Mouse (Mus musculus) layer of hippocampus, adult 2 months (tissue): ENCODE results near the gene Aacs. TPM values are rescaled to one million over a fixed set of nuclear protein-coding genes. Genes with fewer than 3 reads are reported as not detected.

ENCODE experiments used
- DNase-seq, 2 experiments: peaks; one replicate each; pipeline ENCODE4 v3.0.0; 2022; ENCODE audit warnings: low spot score in 2 of 2
- H3K27ac ChIP-seq: fragments of 200-600 bp; 2 replicates; pipeline ENCODE4 v1.8.1; 2022
- H3K4me3 ChIP-seq: fragments of 200-600 bp; 2 replicates; pipeline ENCODE4 v1.8.1; 2022; ENCODE audit warnings: mild to moderate bottlenecking
- CTCF ChIP-seq: fragments of 200-600 bp; conservative IDR thresholded peaks from 2 replicates; pipeline ENCODE4 v1.8.1; 2022; ENCODE audit warnings: antibody characterized with exemption, mild to moderate bottlenecking, moderate library complexity
- microRNA-seq, 2 experiments: library from miRNA; unstranded; fragments of <30 nt; microRNA quantifications; one replicate each; pipeline ENCODE4 v1.2.0; 2021
- total RNA-seq, 2 experiments: library from RNA; stranded (reverse); gene quantifications; 2 replicates each; pipeline ENCODE4 v1.2.3; 2021

Aacs gene
- total RNA-seq, 2 experiments from 2014 or later, result 48.1 to 55.5 TPM

DNA sequence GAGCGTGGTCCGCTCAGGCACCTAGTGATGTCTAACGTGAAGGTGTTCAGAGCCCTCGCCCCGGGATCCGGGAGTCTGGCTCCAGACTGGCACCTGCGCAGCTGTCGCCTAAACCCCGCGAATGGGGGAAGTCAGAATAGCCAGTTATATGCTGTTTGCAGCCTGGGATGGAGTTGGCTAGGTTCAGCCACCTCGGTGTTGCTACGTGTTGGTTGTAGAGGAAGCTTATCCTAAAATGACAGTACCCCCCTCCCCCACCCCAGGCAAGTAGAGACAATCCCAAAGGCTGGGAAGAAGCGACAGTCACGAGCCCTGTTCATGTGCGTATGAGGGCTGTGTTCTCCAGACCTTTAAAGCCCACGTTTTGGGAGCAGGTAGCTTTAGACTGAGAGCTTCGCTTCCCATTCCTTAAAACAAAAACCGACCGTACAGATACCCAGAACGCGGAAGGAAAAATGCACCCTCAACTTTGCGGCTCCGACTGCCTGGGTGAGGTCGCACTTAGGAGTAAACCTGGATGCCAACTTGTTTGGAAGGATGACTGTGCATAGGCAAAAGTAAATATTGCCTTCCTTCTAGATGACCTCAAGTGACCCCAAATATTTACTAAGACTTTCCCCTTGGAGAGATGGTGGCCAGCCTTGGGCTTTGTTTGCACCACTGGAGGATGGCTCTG is 57.7 kb downstream of the Aacs start:
- H3K27ac ChIP-seq, result peak overlapping the region; percentile 99
- no peak for TF ChIP-seq CTCF
- peak overlapping the region; percentile 86 for H3K4me3 ChIP-seq
- peak in 1 of 2 experiments; percentile 53 for DNase-seq

DNA sequence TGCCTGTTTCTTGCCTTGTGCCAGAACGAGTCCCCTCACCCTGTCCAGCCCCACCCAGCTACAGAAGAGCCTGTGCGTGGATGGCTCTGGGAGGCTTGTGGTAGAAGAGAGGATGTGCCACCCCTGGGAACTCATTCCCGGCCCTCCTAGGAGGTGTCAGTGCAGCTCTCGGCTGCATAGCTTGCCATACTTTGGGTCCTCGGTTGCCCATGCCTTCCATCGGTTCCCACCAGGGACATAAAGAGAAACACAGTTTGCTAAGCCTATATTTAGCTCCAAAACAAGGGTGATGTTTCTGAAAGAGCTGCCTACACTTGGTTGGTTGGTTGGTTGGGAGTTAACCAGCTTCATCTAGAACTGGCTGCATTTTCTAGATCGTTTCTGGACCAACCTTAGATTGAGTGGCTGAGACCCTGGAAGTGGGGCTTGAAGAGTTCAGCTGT is 58.6 kb downstream of the Aacs start:
- Histone ChIP-seq H3K4me3 (peak overlapping the region; percentile 86), H3K27ac (peak overlapping the region; percentile 99)
- TF ChIP-seq CTCF, result no peak
- DNase-seq, result no peak

DNA sequence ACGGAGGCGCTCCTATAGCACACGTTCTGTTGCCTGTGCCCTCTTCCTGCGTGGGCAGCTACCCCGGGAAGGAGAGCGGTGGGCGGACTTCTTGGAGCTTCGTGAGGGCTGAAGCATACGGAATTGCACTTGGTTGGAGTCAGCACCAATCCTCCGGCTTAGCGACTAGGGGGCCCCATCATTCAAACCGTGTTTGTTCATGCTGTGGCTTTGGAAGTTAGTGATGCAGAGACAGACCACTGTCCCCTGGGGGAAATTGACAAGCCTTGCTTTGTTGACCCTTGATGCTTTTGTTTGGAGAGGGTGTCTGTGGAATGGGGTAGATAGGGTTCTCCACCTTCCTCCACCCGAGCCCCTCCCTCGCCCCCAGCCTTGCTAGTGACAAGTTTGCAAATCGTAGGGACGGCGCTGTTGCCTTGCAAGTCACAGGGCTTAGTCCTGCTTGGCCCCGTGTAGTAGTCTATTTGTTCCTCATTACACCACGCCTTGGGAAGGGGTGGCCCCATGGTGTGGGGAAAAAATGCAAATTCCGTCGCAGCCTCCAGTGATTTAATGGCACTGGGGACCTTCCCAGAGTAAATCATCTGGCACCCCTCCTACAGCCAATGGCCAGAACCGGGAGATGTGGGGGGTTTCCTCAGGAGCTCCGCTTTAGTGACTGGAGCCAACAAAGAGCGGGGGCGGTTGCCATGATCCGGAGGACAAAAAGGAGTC is 59.2 kb downstream of the Aacs start:
- Histone ChIP-seq H3K27ac (peak overlapping the region; percentile 99), H3K4me3 (peak overlapping the region; percentile 86)
- peak; percentile 70 to 81 for DNase-seq
- TF ChIP-seq CTCF, result 0 out of 2 replicates have a peak, but pooled peaks have one; percentile 19

DNA sequence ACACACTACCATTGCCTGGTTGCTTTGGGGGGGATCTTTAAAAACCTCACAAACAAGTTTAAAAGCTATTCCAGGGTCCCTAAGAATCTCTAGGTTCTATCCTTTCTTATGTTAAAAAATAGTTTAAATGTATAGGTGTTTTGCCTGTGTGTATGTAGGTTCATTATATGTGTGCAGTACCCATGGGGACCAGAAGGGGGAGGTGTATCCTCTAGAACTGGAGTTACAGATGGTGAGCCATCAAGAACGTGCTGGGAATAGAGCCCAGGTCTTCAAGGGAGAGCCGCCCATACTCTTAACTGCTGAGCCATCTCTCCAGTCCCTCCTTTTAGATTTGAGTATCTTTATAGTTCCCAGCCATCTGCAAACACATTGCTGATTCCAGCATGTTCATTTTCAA is 69.5 kb downstream of the Aacs start:
- H3K4me3 ChIP-seq, result no peak overlapping the region
- DNase-seq, result no peak
- no peak overlapping the region for H3K27ac ChIP-seq
- TF ChIP-seq CTCF, result peak; percentile 57

DNA sequence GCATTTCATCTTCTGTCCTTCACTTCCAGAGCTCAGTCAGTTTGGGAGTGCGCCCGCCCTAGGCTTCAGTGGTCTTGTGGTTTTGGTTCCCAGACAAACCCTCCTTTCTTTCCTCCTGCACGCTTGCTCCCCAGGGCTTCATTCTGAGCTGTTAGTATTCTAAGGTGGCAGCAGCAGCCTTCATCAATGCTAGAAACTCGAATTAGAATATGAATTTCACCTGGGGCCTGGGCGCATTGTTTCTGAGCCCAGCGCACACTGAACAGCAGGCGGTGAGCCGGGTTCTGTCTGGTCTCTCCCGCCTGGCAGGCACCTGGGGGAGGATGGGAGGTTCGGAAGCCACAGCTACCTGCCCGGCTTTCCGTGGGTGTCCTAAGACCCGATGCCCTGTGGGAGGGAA is 70.7 kb downstream of the Aacs start:
- TF ChIP-seq CTCF, result no peak
- Histone ChIP-seq H3K4me3 (no peak overlapping the region), H3K27ac (peak overlapping the region; percentile 59)
- DNase-seq, result no peak

DNA sequence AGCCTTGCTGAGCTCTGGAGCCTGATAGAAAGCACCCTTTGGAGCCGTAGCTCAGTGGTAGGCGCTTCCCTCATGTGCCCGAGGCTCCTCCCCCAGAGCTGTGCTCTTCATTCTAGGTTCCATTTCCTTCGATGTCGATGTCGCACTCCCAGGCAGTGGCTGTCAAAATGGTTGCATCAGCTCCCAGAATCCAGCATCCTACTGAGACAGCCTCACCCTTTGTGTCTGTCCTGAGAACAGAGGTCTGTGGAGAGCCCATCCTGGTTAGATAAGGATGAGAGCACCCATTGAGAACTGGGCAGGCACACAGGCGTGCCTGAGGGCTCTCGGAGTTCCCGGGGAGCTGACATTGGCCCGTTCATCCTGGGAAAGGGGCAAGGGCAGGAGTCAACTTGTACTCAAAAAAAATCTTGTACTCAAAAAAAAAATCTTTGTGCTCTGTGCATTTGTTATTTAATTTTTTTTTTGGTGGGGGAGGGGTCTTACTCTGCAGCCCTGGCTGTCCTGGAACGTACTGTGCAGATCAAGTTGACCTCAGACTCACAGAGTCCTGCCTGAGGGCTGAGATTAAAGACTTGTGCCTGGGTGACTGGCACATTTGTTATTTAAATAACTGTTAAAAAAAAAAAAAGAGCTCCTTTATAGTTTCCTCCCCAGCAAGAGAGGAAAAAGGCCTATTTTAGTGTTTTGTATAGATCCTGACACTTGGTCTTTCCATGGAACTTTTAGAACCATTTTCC is 74.3 kb downstream of the Aacs start:
- DNase-seq, result no peak
- Histone ChIP-seq H3K27ac (peak overlapping the region; percentile 71), H3K4me3 (no peak overlapping the region)
- TF ChIP-seq CTCF, result no peak

DNA sequence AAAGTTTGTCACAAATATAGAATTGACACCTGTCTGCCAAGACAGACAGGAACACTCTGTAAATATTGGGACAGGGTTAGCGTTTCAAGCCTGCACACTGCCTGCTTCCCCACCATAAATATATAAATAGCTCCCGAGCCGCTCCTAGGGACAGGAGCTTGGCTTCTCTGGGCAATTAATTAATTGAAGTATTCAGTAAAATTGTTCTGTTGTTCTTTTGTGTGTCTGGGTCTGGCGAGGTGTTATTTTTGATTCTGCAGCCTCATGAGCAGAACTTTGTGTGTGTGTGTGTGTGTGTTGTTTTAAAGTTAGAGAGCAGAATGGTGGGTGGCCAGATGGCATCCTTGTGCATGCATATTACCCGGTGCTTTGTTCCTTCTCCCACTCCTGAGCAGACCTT is 80.1 kb downstream of the Aacs start:
- Histone ChIP-seq H3K4me3 (no peak overlapping the region), H3K27ac (peak overlapping the region; percentile 81)
- TF ChIP-seq CTCF, result no peak
- peak in 1 of 2 experiments; percentile 42 for DNase-seq

DNA sequence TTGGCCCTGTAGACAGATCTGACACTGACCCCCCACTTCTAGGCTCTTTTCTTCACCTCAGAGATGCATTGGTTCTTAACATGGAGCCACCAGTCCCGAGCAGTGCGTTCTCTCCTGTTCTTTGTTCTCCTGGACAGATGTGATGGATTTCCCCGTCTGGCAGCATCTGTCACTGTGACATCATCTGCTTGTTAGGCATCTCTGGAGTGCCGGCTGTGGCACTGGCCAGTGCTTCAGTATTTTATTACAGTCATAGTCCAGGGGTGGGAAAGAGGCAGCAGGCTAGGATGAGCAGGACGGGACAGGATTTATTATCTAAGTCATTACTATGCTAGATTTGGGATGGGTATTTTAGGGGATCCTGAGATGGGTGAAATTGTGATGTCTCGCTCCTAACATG is 87.9 kb downstream of the Aacs start:
- no peak overlapping the region for H3K4me3 ChIP-seq
- TF ChIP-seq CTCF, result no peak
- no peak for DNase-seq
- H3K27ac ChIP-seq, result peak overlapping the region; percentile 71

DNA sequence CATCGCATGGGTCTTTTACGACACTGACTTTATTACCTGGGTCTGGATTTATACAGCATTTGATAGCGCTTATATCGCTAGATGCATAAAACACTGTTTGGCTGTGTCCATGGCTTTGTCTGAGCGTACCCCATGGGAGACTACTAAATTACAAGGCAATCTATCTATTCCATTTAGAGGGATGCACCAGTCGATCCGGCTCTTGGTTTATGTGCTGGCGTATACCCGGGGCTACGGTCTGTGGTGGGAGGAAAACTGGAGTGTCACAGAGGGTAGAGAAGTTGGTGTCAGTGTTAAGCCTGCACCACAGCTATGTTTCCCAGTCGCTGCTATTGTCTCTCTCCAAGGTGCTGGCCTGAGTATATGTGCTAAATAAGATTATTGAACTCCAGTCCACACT is 90.1 kb downstream of the Aacs start:
- no peak for TF ChIP-seq CTCF
- DNase-seq, result no peak

More for the DNA sequence above, 90.1 kb downstream of the Aacs start:
- H3K27ac ChIP-seq, result no peak overlapping the region
- H3K4me3 ChIP-seq, result no peak overlapping the region

Small RNA genes within 50 kb of the gene (microRNA-seq; reads per million reads assigned to microRNA genes)
- 0 reads per million in 2 experiments for gene Gm27551

Other genes starting within 250 kb of the Aacs start
- gene Scarb1, start 134.7 kb upstream of the Aacs start, total RNA-seq, result 10 to 100 TPM; 34.5 to 35.1 TPM
- gene Gm10382, start 86.5 kb upstream of the Aacs start, total RNA-seq, result not detected
- 100 to 1,000 TPM; 713 to 818 TPM for gene Ubc, start 85.6 kb upstream of the Aacs start, total RNA-seq
- gene Dhx37, start 41.7 kb upstream of the Aacs start, total RNA-seq, result 10 to 100 TPM; 15.2 to 15.6 TPM
- 100 to 1,000 TPM in 1 of 2 experiments, 10 to 100 TPM in 1; 93.2 to 107 TPM for gene Bri3bp, start 34.2 kb upstream of the Aacs start, total RNA-seq
- gene Tmem132b, start 56.0 kb downstream of the Aacs start, total RNA-seq, result 100 to 1,000 TPM; 117 to 127 TPM